Mouse (Mus musculus) heart, postnatal 4 days (tissue): Measurements from ENCODE around the gene Tnfsf15. TPM values are rescaled to one million over a fixed set of nuclear protein-coding genes. Genes with fewer than 3 reads are reported as not detected.

ENCODE experiments used
- DNase-seq: peaks from one replicate; pipeline ENCODE4 v3.0.0; 2021
- total RNA-seq, 2 experiments: library from RNA; stranded (reverse); gene quantifications; 2 replicates each; pipeline ENCODE4 v1.2.3; 2021

Gene Tnfsf15
- total RNA-seq, 2 experiments from 2014 or later = 0.07 TPM; not detected in 1

GRCm38 (mm10) chr4:63742101-63742500 is 2.8 kb downstream of the Tnfsf15 start:
- no peak for DNase-seq

GRCm38 (mm10) chr4:63740761-63741160 is 4.2 kb downstream of the Tnfsf15 start:
- DNase-seq = no peak

DNA sequence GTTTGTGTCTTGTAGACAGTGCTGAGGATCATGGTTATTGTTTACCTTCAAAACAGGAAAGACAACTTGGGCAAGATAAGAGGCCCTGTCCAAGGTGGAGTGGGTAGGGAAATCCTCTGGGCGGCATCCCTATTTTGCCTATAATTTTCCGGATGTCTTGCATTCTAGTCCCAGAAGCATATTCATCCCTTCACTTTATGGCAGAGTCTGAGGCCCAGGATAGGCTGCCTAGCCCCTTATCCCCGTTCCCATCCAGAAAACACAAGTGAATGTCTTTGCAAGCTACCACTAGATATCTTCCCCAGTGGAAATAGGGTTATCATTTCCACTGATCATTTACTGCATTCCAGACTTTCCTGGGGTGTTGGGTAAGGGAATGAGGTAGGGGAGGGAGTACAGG is 4.9 kb downstream of the Tnfsf15 start:
- no peak for DNase-seq

DNA sequence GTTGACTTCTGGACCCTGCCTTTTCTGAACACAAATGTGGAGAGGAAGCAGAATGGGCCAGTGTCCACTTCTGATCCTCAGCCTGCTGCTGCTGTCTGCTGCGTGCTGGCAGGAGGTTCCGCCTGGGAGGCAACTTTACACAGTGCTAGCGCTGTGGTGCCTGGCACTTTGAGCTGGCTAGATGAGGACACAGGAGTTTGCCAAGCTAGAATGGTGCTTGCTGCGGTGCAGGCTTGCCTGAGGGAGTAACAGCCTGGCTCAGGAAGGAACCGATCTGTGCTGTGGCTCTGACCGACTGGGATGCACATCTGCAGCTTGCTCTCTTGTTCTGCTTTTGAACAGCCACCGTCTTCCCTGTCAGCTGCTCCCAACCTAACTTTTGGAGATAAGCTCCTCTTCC is 5.4 kb downstream of the Tnfsf15 start:
- DNase-seq = no peak

DNA sequence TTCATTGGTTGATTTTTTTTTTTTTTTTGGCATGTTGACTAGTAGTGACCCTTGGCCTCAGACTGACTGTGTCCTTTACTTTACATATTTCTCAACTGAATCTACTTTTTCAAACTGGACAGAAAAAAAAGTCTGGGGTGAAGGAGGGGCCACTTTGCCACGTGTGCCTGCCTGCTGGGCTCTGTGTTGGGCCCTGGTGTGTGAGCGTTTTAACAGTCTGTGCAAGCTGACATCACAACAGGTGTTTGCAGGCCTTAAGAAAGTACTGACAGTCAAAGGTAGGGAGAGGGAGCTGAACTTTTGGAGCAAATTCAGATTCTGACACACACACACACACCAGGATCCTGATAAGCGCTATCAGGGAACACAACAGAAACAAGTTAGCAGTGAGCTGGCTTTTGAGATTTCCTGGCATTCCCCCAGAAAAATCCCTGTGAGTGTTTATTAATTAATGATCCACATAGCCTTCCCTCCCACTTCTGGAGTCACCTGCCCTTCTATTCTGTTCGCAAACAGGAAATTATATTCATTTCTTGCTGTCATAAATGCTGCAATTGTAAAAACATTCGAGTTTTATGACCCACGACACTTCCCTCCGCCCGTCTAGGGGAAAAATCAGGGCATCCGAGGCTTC is 6.4 kb downstream of the Tnfsf15 start:
- DNase-seq = no peak

DNA sequence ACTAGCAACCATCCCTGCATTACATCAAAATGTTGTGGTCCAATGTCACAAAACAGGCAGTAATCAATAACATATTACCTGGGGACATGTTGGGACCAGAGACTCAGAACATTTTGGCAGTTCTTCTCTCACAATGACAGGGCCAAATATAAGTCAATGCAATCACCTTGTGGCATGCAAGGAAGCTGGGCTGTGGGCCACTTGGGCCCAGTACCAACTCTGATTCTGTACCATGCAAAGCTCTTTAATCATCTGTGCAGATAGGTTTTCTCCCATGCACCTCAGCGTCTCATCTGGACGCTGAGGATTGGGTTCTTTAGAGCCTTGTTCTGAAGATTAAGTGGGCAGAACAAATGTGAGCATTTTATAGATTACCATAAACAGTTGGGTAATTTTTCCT is 13.6 kb downstream of the Tnfsf15 start:
- DNase-seq = no peak

GRCm38 (mm10) chr4:63726727-63727126 is 18.2 kb downstream of the Tnfsf15 start:
- DNase-seq = no peak

DNA sequence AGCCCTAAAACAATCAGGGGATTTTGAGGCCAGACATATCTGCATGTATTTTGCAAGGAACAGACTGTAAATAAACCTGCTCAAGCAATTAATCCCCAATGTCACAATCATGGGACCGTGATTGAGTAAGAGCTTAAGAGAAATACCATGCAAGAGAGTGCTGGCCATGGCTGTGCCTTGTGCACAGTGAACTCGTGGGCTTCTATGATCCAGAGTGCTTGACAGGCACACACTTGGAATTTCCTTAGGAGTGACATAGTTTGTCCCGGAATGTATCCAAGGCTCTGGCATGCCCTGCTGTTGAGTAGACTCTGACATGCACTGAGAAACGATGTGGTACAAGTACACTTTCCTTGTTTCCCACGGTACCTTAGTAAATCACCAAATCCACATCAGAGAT is 18.9 kb downstream of the Tnfsf15 start:
- no peak for DNase-seq

DNA sequence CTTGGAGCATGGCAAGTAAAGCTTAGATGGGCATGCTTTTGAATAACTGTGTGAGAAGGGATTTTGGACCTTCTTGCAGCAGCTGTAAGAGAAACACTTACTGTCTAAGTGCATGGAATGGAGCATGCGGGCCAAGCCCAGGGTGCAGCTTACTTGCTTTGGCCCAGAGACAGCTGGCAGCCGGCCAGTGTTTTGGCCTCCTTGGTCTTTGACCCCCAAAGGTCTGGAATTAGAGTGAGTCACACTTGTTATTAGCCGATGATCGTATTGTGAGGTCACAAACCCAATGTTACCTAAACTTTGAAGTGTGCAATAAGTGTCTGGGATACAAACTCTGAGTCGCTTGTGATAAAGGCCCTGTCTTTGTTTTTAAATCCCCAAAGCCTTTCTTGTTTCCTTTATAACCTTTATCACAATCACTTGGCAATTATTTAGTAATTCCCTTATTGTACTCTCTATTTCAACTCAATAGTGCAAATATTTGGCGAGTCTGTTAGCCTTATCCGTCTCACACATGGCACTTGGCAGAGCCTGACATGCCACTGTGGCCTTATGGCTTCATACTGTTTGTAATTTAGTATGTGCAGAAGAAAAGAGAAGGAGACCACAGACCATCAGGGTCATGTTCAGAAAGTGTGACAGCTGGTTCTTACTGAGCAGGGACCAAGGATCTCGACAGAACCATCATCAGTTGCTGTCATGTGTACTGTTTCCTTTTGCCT is 26.8 kb downstream of the Tnfsf15 start:
- DNase-seq = peak; percentile 83

DNA sequence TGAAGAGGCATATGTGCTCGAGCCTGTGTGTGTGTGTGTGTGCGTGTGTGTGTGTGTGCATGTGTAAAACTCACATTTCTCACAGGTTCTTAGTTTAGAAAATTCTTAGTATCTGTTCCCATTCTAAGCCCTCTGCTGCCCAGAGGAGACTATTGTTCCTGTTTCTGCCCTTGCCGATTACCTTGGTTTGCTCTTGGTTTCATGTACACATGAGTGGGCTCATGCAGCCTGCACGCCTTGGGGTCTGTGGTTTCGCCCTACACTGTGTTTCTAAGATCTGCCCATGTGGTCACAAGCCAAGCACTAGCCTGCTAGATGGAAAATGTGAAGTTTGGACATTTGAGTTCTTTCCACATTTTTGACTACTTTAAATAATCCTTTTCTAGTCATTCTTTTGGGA is 33.0 kb downstream of the Tnfsf15 start:
- no peak for DNase-seq

DNA sequence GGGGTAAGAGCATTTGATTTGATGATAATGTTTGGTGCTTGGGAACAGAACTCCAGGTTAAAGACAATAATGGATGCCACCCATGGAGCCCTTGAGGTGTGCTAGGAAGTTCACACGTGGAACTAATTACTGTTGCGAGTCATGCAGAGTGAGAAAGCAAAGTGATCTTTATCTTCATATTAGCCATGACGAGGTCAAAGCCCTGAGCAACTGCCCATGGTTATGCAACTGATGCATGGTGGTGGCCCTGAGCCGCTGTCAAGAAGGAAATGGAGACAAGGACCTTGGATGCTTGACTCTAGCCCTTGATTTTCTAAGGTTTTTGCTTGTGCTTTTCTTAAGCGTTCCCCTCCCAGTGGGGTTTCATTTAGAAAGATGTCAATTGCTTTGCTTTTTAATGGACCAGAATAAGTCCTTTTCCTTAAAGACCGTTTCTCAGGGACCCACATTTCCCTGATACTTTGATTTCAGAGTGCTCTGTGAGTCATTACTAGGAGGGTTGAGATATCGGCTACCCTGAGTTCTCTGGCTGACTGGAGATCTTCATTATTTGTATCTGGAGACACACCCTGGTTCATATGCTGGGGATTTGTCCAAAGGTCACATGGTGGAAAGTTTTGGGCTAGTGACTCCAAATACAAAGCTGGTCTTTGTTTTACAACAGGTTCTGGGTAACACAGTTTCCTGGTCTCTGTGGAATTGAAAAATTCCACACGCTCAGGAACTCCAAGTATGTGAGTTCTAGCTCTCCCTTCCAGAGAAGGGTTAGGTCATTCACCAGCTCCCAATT is 34.3 kb downstream of the Tnfsf15 start:
- no peak for DNase-seq

DNA sequence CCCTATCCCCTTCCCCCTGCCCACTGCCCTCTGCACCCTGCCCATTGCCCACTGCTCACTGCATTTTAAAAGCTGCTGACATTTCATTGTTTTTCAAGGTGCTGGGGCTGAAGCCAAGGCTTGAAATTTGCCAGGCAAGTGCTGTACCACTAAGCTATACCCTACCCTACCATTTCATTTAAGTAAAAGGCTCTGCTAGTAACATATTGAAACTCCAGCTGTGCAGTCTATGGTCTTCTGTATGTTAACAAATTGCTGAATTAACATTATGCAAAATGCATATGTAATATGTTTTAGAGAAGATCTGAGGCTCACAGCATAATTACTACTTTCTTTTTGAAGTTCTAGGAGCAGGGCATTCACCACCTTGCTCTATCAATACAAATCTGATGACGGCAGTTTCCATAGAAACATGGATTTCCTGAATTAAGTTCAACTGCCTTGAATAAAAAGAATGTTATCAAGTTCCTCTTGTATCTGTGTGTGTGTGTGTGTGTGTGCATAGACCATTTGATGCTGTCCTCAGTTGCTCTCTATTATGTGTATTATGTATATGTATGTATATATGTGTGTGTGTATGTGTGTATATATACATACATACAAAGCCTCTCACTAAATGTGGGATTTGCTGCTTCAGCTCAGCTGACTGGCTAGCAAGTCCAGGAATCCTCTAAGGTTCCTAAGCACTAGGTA is 38.5 kb downstream of the Tnfsf15 start:
- no peak for DNase-seq

GRCm38 (mm10) chr4:63704232-63704631 is 40.7 kb downstream of the Tnfsf15 start:
- DNase-seq = no peak

DNA sequence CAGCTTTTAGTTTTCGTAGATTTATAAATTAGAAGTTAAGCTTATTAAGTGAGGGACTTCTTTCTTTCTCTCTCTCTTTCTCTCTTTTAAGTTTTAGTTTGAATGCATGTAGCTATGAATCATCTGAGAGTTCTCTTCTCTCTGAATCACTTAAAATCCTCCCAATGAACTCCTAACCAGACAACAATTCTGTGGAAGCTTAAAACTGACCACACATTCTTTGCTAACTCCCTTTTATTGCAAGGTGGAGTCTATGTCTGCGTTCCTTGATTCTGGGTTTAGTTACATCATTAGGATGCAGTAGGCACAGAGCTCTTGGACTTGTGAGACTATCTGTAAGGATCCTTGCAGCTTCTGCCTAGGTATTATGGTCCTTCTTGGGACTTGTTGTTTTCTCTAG is 41.2 kb downstream of the Tnfsf15 start:
- no peak for DNase-seq

- DNase-seq = no peak
Measured at GRCm38 (mm10) chr4:63702006-63702704, 42.8 kb downstream of the Tnfsf15 start.

- DNase-seq = no peak
Measured at GRCm38 (mm10) chr4:63699749-63700148, 45.2 kb downstream of the Tnfsf15 start.

- DNase-seq = no peak
Measured at GRCm38 (mm10) chr4:63696921-63697320, 48.0 kb downstream of the Tnfsf15 start.

- DNase-seq = no peak
Measured at GRCm38 (mm10) chr4:63692351-63692750, 52.6 kb downstream of the Tnfsf15 start.

GRCm38 (mm10) chr4:63687429-63687828 is 57.5 kb downstream of the Tnfsf15 start:
- no peak for DNase-seq

GRCm38 (mm10) chr4:63686157-63686556 is 58.8 kb downstream of the Tnfsf15 start:
- peak; percentile 49 for DNase-seq

DNA sequence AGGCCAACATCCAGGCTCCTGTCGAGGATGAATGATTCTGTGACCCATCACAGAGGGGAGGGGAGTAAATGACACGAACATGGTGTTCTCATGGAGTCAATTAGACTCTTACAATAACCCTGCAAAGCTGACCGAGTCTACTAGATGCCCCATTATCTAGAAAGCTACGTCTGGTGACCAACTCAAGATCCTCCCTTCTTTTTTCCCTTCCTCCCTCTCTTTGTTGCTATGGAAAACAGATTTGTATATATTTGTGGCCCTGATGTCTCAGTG is 59.7 kb downstream of the Tnfsf15 start:
- DNase-seq = no peak

DNA sequence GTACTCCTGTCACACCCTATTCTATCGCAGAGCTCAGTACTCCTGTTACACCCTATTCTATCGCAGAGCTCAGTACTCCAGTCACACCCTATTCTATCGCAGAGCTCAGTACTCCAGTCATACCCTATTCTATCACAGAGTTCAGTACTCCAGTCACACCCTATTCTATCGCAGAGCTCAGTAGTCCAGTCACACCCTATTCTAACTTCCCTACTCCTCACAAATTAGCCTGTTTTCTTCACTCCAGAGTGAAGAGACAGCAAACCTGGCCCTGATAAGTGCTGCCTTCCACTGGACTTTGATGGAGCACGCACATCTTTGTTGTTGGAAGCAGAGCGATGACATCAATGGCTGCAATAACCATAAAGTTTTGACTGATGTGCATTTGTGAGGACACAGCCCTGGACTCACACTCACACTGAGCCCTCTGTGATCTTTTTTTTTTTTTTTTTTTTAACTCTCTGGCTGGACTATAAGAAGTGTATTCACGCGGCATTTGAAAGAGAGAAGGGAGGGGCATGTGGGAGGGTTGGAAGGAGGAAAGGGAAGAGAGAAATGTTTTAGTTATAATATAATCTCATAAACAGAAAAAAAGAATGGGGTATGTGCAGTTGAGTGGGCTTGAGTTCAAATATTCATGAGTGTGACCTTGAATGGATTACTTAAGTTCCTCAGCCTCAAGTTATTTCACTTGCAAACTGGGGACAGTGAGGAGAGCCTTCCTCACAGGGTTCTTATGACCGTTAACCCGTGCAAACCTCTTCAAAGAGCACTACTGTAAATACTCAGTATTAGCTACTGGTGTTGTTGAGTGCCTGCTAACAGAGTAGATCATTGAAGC is 60.3 kb downstream of the Tnfsf15 start:
- DNase-seq = no peak
